In genomic region chr5:35311738-35312250, GRCm38 (mm10) we compare ENCODE assay signal across 21 mouse cellular contexts. TPM values are rescaled to one million over a fixed set of nuclear protein-coding genes. Genes with fewer than 3 reads are reported as not detected.
DNase-seq lines count a peak whose midpoint lies in the region; TF ChIP-seq lines count a peak whose summit lies in the region.
"Had no signal": no experiment of that assay in that cellular context is flagged by ENCODE, and none has a peak within 500 bp of the region (broad histone marks: within the 10 kb centered on the region; RNA-seq: fewer than 3 reads in every experiment).

No protein-coding gene starts in this region.

- no peak overlapping the region for H3K27ac ChIP-seq in cerebellum, adult 2 months (ENCODE audit: insufficient read depth, low read length)
- H3K27ac ChIP-seq: embryonic facial prominence, embryonic 15.5 days; forebrain, embryonic 10.5 days; forebrain, embryonic 15.5 days; heart, embryonic 10.5 days; hindbrain, embryonic 12.5 days had no signal

- H3K4me3 ChIP-seq in cerebellum, adult 2 months (replicated peaks; ENCODE audit: insufficient read depth, low read depth, low read length) = no peak overlapping the region
- no peak overlapping the region for H3K4me3 ChIP-seq in lung, adult 2 months (replicated peaks; ENCODE audit: extremely low read depth, low read depth, low read length)
- H3K4me3 ChIP-seq: embryonic facial prominence, embryonic 15.5 days; erythroblast, embryonic 14.5 days; forebrain, embryonic 10.5 days; forebrain, embryonic 15.5 days; heart, embryonic 10.5 days; hindbrain, embryonic 12.5 days had no signal

- peak; percentile 53 to 58 for DNase-seq in cerebellum, adult 2 months
- DNase-seq in cerebellum, adult 11 months = no peak
- DNase-seq in brain, adult 2 months (ENCODE audit: low read depth, low spot score) = peak; percentile 39
- DNase-seq in cerebellum, adult 9-10 months = peak; percentile 66
- DNase-seq in cerebellum, postnatal 25 days = peak; percentile 57 to 64
- DNase-seq in right cerebral cortex, adult 2 months (ENCODE audit: low spot score in 2 of 2) = no peak
- no peak for DNase-seq in lung, adult 2 months
- DNase-seq: adrenal gland, adult 2 months; adrenal gland, postnatal 25 days; embryo, embryonic 11 days; gastrocnemius, postnatal 10 days; heart, adult 18-20 months; heart, postnatal 10 days; heart, postnatal 4 days had no signal

- no peaks in the 10 kb centered on the region; the same call in 1 of the 2 replicates for H3K27me3 ChIP-seq in cerebellum, adult 2 months (ENCODE audit: control insufficient read depth, insufficient read depth, low read length)

- 44% methylated on average over 5 of the region's 5 CpGs for WGBS in cerebellum, adult 2 months
- whole genome bisulfite sequencing in lung, adult 2 months = 63% methylated on average over 5 of the region's 5 CpGs

- H3K4me1 ChIP-seq in cerebellum, adult 2 months (ENCODE audit: control insufficient read depth, insufficient read depth, low read length) = peaks cover 22% of the 10 kb centered on the region
- H3K4me1 ChIP-seq in lung, adult 2 months (ENCODE audit: control insufficient read depth, insufficient read depth, low read length) = no peaks in the 10 kb centered on the region

- no peak for TF ChIP-seq POLR2A in cerebellum, adult 2 months (IDR thresholded peaks at IDR 0.05; ENCODE audit: borderline replicate concordance, insufficient read depth, low read length)
- no peak for TF ChIP-seq POLR2A in lung, adult 2 months (IDR thresholded peaks at IDR 0.05; ENCODE audit: borderline replicate concordance, extremely low read depth, low read depth, low read length)

- TF ChIP-seq CTCF in cerebellum, adult 2 months (IDR thresholded peaks at IDR 0.05; ENCODE audit: borderline replicate concordance, insufficient read depth, low read depth, low read length) = no peak
- TF ChIP-seq CTCF in lung, adult 2 months (IDR thresholded peaks at IDR 0.05; ENCODE audit: insufficient read depth, low read length) = no peak

RNA-seq across cellular contexts. Expression of gene Adra2c, which starts 33.7 kb away (rescaled TPM):
- polyA plus RNA-seq in cerebellum, adult 2 months (2012; rRNA removed) = 8.4 and 9.1 TPM in 2 replicates
- 0.07 and 0.14 TPM in 2 replicates for polyA plus RNA-seq in lung, adult 2 months (2012; rRNA removed)
- polyA plus RNA-seq: erythroblast, embryonic 14.5 days; forebrain, embryonic 10.5 days; inflammation-experienced regulatory T-cells, adult 6 months had no signal

Comparison
In these comparisons a context has a peak if more than half of its experiments do, and no peak if none do; other contexts are left out.
1. DNase-seq: peak in cerebellum, adult 2 months (2 of 2), brain, adult 2 months (single experiment), cerebellum, adult 9-10 months (single experiment) and cerebellum, postnatal 25 days (2 of 2); none in cerebellum, adult 11 months (single experiment), right cerebral cortex, adult 2 months (0 of 2) and lung, adult 2 months (single experiment).